Mouse (Mus musculus): ENCODE measurements around the gene Fars2.

GRCm38 (mm10) chr13:36727779-36728470 lies 610.7 kb downstream of the Fars2 start:
- no peak for TF ChIP-seq POLR2A (IDR thresholded peaks at IDR 0.05; ENCODE audit: control insufficient read depth, low read depth, low read length)
- TF ChIP-seq CTCF (IDR thresholded peaks at IDR 0.05; ENCODE audit: control insufficient read depth, insufficient read depth, insufficient replicate concordance, low read depth, low read length) = no peak

Data from testis, adult 2 months (tissue).